Mouse (Mus musculus): ENCODE results near the gene Zeb2.

Gene Zeb2

DNA sequence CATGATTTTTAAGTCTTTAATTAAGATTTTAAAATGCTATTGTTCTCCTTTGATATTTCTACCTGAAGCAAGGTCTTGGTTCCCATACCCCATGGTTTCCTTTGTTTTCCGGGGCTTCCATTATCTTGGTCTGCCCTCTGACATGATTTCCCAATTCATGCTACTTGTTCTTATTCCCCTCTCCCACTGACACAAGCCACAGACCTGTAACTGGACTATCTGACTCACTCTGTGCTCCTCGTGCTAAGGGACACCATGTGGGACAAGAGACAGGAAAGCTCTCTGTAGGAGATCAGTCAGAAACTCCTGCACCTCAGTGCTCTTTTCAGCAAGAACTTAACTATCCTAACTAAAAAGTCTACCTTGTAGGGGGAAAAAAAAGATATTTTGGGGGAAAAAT, 139.6 kb downstream of the Zeb2 start:
- no peak for DNase-seq

DNA sequence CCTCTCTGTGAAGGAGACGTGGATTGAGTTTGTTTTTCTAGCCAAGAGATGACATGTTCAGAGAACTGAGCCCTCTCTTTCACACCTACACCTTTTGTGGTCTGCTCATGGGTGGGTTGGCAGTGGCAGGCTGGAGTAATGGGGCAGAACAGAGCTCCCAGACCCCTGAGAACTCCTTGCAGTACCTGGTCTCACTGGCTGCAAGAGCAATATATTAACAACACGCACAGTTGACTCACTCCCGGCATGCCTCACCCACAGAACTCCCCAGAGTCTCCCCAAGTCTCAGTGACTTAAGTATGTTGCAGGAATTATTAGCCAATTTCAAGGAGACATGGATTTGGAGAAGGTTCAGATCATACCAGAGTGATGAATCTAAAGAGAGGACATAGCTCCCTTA, 140.1 kb downstream of the Zeb2 start:
- no peak for DNase-seq

DNA sequence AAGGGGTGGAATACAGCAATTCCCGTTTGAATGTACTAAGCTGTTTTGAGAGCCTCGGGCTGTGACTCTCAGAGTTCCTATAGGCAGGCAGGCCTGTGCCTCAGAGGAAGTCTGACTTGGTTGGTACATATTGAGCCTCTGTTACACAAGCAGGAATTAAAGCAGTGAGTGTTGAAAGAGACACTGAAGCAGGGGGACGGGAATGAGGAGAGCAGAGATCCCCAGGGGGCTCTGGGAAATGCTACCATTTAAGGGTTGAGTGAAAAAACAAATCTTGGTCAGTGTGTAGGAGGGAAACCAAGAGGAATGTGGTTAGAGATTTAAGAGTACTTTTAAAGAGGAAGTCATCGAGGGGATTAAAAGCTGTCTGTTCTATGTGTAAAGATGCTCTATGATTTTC, 140.7 kb downstream of the Zeb2 start:
- no peak for DNase-seq

DNA sequence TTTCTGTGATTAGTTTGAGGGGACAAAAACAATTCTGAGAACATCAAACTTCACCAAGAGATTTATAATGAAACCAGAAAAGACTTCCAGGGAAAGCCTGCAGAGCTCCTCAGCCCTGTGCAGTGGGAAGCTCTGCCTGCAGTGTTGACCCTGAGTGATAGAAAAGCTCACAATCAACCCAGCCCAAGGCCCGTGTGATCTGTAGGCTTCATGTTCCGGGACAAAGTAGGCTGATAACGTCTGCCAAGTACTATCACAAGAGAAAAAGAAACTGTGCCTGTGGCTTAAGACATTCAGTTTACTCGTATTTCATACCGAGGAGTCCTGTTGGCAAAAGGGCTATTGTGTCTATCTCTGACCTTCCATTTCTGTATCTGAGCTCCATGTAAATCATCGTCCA, 143.4 kb downstream of the Zeb2 start:
- no peak for DNase-seq

DNA sequence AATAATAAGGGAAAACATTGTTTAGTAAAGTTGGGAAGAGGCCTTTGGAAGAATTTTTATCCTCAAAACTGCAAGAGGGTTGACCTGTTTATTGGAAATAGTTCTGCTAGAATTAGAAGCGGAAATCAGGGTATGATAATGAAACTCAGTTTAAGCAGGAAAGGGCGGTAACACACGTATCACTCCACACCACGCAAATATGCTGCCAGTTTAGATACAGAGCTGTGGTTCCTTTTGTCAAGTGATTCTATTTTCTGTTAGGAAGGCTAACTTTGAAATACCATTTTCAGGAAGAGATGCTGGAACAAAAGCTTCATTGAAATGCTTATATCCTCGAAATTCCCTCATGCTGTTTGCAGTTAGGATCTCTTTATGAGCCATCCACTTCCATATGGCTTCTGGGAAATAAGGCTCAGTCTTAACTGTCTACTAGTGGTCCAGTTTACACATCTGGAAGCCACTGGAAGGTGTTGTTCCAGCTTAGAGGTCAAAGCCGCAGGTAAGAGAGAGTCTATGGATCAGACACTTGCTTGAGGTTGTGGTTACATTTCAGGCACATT, 147.0 kb downstream of the Zeb2 start:
- DNase-seq: no peak

DNA sequence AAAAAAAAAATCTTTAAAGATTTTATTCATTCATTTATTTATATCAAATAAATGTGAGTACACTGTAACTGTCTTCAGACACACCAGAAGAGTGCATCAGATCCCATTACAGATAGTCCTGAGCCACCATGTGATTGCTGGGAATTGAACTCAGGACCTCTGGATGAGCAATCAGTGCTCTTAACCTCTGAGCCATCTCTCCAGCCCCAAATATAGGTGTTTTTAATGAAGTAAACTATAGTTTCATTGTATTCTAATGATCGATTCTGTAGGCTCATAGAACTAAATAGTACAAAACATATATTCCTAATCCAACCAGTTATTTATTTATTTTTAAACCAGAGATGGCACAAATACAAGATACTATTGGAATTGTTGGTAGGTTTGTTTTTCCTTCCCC, 147.6 kb downstream of the Zeb2 start:
- DNase-seq: no peak

DNA sequence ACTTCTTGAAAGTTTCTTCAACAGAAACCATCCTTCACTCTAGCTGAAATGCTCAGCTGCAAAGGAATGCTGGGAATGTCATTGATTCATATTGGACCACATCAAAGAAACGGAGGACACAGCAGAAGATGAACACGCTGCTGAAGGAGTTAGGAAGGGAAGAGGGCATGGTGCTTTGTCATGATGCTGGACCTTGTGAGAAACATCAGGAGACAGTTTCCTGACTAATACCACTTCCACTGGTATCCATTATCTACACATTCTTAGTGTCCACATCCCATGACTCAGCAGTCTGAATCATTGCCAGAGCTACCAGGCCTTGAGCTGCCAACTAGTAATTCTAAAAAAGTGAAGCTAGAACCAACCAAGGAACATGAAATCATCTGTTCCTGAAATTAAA, 148.0 kb downstream of the Zeb2 start:
- no peak for DNase-seq

DNA sequence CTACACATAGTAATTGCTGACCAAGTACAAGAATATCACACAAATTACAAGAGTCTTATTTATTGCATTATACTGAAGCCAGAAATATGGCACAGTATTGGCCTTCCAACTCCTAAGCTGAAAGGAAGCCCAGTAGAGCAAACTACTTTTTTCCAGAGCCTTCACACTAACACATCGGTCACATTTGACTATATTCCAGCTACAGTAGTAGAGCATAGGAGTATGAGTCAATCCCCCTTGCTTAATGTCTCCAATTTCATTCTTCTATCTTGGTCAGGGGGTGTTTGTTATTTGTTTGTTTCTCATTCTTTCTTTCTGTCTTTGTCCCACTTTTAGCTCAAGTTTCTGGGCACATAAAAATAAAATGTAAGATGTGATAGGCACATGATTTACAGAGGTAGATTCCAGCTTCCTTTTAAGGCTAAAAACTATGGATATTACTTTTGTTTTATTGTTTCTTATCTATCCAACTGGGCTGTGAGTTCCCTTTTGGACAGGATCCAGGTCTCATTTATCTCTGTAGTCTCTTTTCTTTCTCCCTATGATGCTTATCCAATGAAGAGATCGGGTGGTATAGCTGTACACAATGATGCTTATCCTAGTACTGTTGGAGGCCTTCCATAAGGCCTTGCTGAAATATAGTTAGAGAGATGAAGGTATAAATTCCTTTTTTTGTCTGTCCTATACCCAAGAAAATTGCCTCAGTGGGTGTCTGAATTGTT, 151.2 kb downstream of the Zeb2 start:
- no peak for DNase-seq

DNA sequence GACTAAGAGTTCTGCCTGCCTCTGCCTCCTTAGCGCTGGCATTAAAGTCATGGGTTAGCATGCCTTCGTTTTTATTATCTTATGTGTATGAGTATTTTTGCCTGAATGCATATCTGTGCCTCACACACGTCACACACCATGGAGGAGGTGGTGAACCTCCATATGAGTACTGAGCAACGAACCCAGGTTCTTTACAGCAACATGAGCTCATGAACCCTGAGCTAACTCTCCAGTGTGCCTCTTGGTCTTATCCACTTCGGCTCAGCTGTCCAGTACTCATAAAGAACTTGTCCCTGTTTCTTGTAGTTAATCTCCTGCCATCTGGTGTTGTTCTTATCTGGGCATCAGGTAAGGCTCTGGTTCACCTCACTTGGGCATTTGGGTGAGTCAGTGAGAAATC, 154.6 kb downstream of the Zeb2 start:
- DNase-seq: no peak

DNA sequence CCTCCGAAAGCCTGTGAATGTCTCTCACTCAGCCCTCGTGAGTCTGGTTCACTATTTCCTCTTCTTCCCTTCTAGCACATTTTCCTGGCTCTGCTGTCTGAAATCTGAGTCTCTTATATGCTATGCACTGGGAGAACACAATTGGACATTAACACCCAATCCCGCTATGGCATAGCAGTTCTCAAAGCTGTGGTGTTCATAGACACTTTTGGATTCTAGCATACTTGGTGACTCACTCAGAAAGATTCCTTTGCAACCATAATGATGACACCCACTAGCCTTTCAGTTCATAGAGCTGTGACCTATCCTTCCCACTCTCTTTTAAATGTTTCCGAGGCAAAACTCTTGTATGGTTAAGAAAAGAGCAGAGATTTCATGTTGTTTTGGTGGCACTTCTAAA, 156.0 kb downstream of the Zeb2 start:
- no peak for DNase-seq

DNA sequence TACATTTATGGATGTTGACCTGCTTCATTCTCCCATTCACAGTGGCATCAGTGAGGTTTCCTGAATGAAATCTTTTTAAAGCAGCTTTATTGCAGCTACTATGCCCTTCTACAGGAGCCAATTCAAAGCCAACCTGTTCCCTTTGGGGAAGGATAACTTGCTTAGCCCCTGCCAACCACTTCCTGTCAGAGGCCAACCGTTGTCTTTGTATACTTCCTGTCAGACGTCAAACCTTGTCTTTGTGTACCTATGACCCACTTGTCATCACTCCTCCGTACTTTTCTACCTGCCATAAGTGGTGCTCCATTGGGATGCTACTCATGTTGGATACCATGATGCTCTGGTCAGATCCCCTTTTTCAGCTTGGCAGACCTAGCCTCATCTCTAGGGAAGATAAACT, 156.6 kb downstream of the Zeb2 start:
- DNase-seq: peak; percentile 39

DNA sequence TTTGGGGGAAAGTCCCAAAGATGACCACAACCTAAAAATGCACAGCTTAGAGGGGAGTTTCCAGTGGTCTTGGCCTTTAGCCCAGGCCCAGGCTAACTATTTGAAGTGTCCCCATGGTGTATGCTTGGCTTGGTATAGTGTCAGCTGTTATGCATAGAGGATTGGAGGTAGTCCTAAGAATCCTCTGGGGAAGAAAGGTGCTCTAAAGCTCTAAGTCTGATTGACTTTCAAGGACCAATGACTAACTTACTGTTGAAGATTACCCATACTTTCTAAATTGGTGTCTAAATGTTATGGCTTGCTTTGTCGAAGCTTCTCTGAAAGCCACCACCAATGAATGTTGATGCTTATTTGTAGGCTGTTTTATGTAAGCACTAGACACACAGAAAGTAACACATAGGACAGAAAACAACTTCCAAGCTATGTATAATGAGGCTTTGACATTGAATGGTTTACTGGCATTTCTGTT, 159.8 kb downstream of the Zeb2 start:
- no peak for DNase-seq

DNA sequence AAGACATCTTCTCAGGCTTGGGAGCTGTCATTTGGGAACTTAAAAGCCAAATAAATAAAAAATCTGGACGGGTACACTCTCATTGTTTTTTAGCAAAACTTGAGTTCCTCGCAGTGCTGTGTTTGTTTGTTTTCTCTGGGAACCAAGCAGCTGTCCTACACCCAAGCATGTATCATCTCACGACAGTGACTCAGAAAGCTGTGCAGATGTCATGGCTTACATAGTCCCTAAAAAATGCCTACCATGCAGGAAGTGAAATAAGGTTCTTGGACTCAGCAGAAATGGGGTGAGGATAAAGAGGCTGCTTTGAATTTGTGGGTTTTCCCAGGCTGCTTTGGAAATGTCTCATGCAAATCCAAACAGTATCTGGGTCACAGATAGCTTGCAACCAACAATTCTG, 161.0 kb downstream of the Zeb2 start:
- no peak for DNase-seq

DNA sequence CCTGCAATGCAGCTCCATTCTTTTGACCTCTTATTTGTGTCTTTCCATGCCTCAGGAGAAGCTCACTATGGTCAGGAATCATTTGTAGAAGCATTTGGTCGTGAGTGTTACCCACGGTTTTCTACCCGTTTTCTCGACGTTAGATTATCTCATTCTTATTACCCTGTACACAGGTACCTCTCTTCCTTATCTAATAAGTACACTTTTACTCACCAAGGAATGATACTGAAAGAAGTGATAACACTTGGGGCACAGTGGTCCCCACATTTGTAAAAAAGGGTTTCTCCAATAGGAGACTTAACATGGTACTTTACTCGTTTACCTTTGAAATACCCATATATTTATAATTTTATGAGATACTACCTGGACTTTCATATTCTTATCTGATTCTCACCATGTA, 161.7 kb downstream of the Zeb2 start:
- no peak for DNase-seq

DNA sequence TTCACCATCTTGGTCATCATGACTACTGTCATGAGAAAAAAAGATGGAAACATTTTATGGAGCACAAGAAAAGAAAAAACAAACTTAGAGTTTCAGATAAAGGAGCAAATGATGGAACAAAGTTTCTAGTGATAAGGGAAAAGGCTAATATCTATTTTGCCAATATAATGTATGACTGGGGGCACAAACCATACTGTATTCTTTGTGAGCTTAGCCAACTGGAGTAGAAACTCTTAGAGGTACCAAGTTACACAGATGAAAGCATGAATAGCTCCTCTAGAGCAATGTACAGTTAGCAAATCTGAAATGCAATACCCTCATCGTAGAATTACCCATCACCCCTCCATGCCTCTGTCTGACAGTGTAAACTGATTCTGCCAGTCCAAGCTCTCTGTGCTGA, 163.0 kb downstream of the Zeb2 start:
- DNase-seq: no peak

DNA sequence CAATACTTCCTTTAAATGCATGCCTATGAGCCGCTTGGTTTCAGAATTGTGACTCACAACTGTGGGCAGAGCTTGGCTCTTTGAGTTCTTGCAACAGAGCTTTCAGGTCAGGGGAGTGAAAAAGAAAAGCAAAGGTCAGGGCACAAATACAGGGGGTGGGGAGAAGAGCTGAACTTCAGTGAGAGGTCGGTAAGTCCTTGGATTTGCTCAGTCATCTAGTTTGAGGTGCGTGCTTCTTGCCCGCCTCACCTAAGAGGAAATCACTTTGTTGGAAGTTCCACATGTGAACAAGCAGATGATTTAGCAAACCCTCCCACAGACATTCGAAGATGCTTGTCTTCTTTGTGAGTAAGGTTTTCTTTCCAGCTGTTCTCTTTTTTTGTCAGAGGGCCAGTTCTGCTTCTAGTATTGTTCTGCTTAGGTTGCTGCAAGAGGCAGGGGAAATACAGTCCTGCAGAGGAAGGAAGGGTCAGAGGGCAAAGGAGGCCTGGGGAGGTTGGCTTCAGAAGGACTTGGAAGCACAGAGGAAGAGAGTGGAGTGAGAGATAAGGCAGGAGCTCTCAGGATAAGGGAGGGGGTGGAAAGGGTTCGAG, 164.3 kb downstream of the Zeb2 start:
- no peak for DNase-seq

DNA sequence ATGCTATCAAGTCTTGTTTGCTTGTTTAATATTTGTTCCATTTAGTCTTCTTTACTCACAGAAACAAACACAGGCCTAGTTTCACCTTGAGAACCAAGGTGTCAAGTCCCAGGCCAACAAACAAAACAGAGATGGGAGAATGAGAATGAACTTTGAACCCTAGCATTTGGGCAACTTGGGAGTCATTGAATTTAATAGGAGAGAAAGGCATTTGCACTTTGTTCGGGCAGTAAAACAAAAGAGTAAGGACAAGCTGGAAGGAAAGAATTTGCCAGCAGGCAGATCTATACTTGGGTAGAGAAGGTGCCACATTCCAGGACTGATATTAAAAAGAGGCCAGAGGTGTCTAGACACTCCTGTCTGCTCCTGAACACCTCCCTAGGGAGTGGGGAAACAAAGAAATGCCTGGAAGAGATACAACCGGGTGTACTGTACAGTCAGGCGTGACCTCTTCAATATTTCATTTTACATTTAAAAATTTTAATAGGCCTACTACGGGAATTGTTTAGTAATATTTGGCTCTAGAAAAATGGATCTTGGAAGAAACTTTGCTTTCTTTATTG, 165.5 kb downstream of the Zeb2 start:
- DNase-seq: no peak

DNA sequence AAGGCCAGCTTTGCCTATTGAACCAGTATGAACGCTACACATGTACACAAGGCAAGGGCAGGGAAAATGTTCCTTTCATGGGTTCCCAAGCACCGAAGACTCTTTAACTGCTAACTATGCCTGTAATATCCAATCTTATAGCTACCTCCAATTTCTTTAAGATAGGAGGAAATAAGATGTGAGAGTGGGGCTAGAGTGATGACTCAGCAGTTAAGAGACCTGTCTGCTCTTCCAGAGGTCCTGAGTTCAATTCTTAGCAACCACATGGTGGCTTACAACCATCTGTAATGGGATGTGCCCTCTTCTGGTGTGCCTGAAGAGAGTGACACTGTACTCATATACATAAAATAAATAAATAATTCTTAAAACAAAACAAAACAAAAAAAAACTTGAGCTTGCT, 172.5 kb downstream of the Zeb2 start:
- no peak for DNase-seq
